Mouse (Mus musculus) limb, embryonic 10.5 days (tissue): ENCODE measurements around the gene Rassf1. TPM values are rescaled to one million over a fixed set of nuclear protein-coding genes. Genes with fewer than 3 reads are reported as not detected.

Experiments
- DNase-seq: peaks from one replicate; pipeline ENCODE4 v3.0.0-alpha.2; 2017; ENCODE audit warnings: low spot score
- H3K27ac ChIP-seq: fragments of 300-500 bp; sonication (generic); 2 replicates; pipeline ENCODE4 v1.5.1; 2016; ENCODE audit warnings: mild to moderate bottlenecking
- H3K27me3 ChIP-seq: fragments of 300-500 bp; sonication (generic); 2 replicates; pipeline ENCODE4 v1.6.1; 2016; ENCODE audit warnings: low read depth, mild to moderate bottlenecking; ENCODE audit not compliant: poor library complexity, severe bottlenecking
- H3K36me3 ChIP-seq: fragments of 300-500 bp; sonication (generic); 2 replicates; pipeline ENCODE4 v1.6.1; 2016; ENCODE audit warnings: mild to moderate bottlenecking, moderate library complexity
- H3K4me1 ChIP-seq: fragments of 300-500 bp; sonication (generic); 2 replicates; pipeline ENCODE4 v1.6.1; 2016
- H3K4me3 ChIP-seq: fragments of 300-500 bp; sonication (generic); 2 replicates; pipeline ENCODE4 v1.5.1; 2016; ENCODE audit warnings: mild to moderate bottlenecking, moderate library complexity
- H3K9me3 ChIP-seq: fragments of 300-500 bp; sonication (generic); replicated peaks from 2 replicates; pipeline ENCODE4 v1.6.1; 2016; ENCODE audit warnings: mild to moderate bottlenecking
- WGBS: fragments of 180-500 bp; shearing (Covaris S2); methylation state at CpG from one replicate; pipeline ENCODE4 v1.1.7; 2016; 5-methylcytosine and 5-hydroxymethylcytosine counted together
- polyA plus RNA-seq: library from polyadenylated mRNA; unstranded; fragments of >200 nt; fragmentation: Nextera tagmentation; extraction: Ambion mirVana; gene quantifications from 2 replicates; pipeline ENCODE4 v1.2.1, GENCODE M21; 2016

The Rassf1 gene
- polyA plus RNA-seq, 1 experiment from 2014 or later, result 57.4 TPM

- Histone ChIP-seq H3K4me3 (peak overlapping the region; percentile 68; the same call in 1 of the 2 replicates), H3K4me1 (peaks cover 53% of the 10 kb centered on the region)
These were observed 8.1 kb upstream of the Rassf1 start for GRCm38 (mm10) chr9:107543299-107543698.

GRCm38 (mm10) chr9:107544196-107544700, 7.1 kb upstream of the Rassf1 start:
- Histone ChIP-seq H3K36me3 (peaks cover 35% of the 10 kb centered on the region), H3K4me1 (peaks cover 53% of the 10 kb centered on the region), H3K27me3 (peaks cover 15% of the 10 kb centered on the region), H3K4me3 (no peak overlapping the region), H3K27ac (no peak overlapping the region), H3K9me3 (no peaks in the 10 kb centered on the region)
- no peak for DNase-seq
- 97% methylated on average over 17 of the region's 17 CpGs for WGBS

More at GRCm38 (mm10) chr9:107543299-107543698, 8.1 kb upstream of the Rassf1 start:
- Histone ChIP-seq H3K9me3 (no peaks in the 10 kb centered on the region), H3K36me3 (peaks cover 44% of the 10 kb centered on the region), H3K27ac (no peak overlapping the region), H3K27me3 (peaks cover 7% of the 10 kb centered on the region)
- DNase-seq, result no peak
- 88% methylated on average over 11 of the region's 11 CpGs for WGBS

- Histone ChIP-seq H3K27me3 (peaks cover 20% of the 10 kb centered on the region), H3K4me1 (peaks cover 58% of the 10 kb centered on the region), H3K9me3 (no peaks in the 10 kb centered on the region), H3K4me3 (no peak overlapping the region), H3K27ac (no peak overlapping the region), H3K36me3 (peaks cover 30% of the 10 kb centered on the region)
- no peak for DNase-seq
- WGBS, result 97% methylated on average over 12 of the region's 12 CpGs
These were observed 6.6 kb upstream of the Rassf1 start for GRCm38 (mm10) chr9:107544729-107545128.

- no peak for DNase-seq
- Histone ChIP-seq H3K4me1 (peaks cover 62% of the 10 kb centered on the region), H3K9me3 (no peaks in the 10 kb centered on the region), H3K27me3 (peaks cover 25% of the 10 kb centered on the region), H3K4me3 (no peak overlapping the region), H3K36me3 (peaks cover 25% of the 10 kb centered on the region), H3K27ac (no peak overlapping the region)
- 89% methylated on average over 10 of the region's 10 CpGs for WGBS
These were observed 6.2 kb upstream of the Rassf1 start for GRCm38 (mm10) chr9:107545199-107545598.

GRCm38 (mm10) chr9:107545602-107546001, 5.8 kb upstream of the Rassf1 start:
- no peak overlapping the region for H3K4me3 ChIP-seq
- peaks cover 24% of the 10 kb centered on the region for H3K36me3 ChIP-seq
- no peak overlapping the region for H3K27ac ChIP-seq
- WGBS, result 6% methylated on average over 3 of the region's 3 CpGs
- DNase-seq, result peak; percentile 87
- H3K4me1 ChIP-seq, result peaks cover 65% of the 10 kb centered on the region
- no peaks in the 10 kb centered on the region for H3K9me3 ChIP-seq
- H3K27me3 ChIP-seq, result peaks cover 29% of the 10 kb centered on the region

GRCm38 (mm10) chr9:107547026-107547425, 4.3 kb upstream of the Rassf1 start, which contains the start of gene Zmynd10:
Gene Zmynd10, plus strand, starts transcription at chr9:107547298.
- peaks cover 24% of the 10 kb centered on the region for H3K36me3 ChIP-seq
- H3K4me3 ChIP-seq, result peak within 1 kb of the TSS; percentile 39
- no peaks in the 10 kb centered on the region for H3K9me3 ChIP-seq
- DNase-seq, result peak; percentile 95
- peaks cover 32% of the 10 kb centered on the region for H3K27me3 ChIP-seq
- 5% methylated on average over 20 of the region's 20 CpGs for WGBS
- peaks cover 69% of the 10 kb centered on the region for H3K4me1 ChIP-seq
- peak within 1 kb of the TSS; percentile 54; the same call in 1 of the 2 replicates for H3K27ac ChIP-seq

GRCm38 (mm10) chr9:107547957-107548356, 3.4 kb upstream of the Rassf1 start:
- 85% methylated on average over 5 of the region's 5 CpGs for WGBS
- peaks cover 71% of the 10 kb centered on the region for H3K4me1 ChIP-seq
- peaks cover 32% of the 10 kb centered on the region for H3K27me3 ChIP-seq
- peaks cover 24% of the 10 kb centered on the region for H3K36me3 ChIP-seq
- no peak overlapping the region for H3K27ac ChIP-seq
- DNase-seq, result no peak
- H3K4me3 ChIP-seq, result no peak overlapping the region
- no peaks in the 10 kb centered on the region for H3K9me3 ChIP-seq

GRCm38 (mm10) chr9:107548820-107549219, 2.5 kb upstream of the Rassf1 start:
- peaks cover 17% of the 10 kb centered on the region for H3K36me3 ChIP-seq
- no peak for DNase-seq
- no peak overlapping the region for H3K27ac ChIP-seq
- WGBS, result 87% methylated on average over 10 of the region's 10 CpGs
- H3K4me1 ChIP-seq, result peaks cover 72% of the 10 kb centered on the region
- peaks cover 32% of the 10 kb centered on the region for H3K27me3 ChIP-seq
- H3K4me3 ChIP-seq, result no peak overlapping the region
- H3K9me3 ChIP-seq, result no peaks in the 10 kb centered on the region

GRCm38 (mm10) chr9:107549297-107550074, 1.9 kb upstream of the Rassf1 start:
- no peak for DNase-seq
- no peaks in the 10 kb centered on the region for H3K9me3 ChIP-seq
- WGBS, result 85% methylated on average over 20 of the region's 20 CpGs
- H3K36me3 ChIP-seq, result peaks cover 10% of the 10 kb centered on the region
- H3K4me1 ChIP-seq, result peaks cover 79% of the 10 kb centered on the region
- H3K27me3 ChIP-seq, result peaks cover 32% of the 10 kb centered on the region
- H3K4me3 ChIP-seq, result no peak overlapping the region
- H3K27ac ChIP-seq, result no peak overlapping the region

- 20% methylated on average over 23 of the region's 23 CpGs for WGBS
- peaks cover 83% of the 10 kb centered on the region for H3K4me1 ChIP-seq
- no peaks in the 10 kb centered on the region for H3K36me3 ChIP-seq
- peaks cover 32% of the 10 kb centered on the region for H3K27me3 ChIP-seq
- no peaks in the 10 kb centered on the region for H3K9me3 ChIP-seq
- peak overlapping the region; percentile 88 for H3K27ac ChIP-seq
- peak overlapping the region; percentile 83 for H3K4me3 ChIP-seq
- DNase-seq, result peak; percentile 42
These were observed 751 bp upstream of the Rassf1 start for GRCm38 (mm10) chr9:107550491-107551116.

- no peak for DNase-seq
- WGBS, result 5% methylated on average over 8 of the region's 8 CpGs
These were observed 568 bp downstream of the Rassf1 start for GRCm38 (mm10) chr9:107551890-107552355.

GRCm38 (mm10) chr9:107552690-107553393, 1.5 kb downstream of the Rassf1 start:
- 82% methylated on average over 5 of the region's 5 CpGs for WGBS
- H3K27me3 ChIP-seq, result peaks cover 29% of the 10 kb centered on the region
- no peak for DNase-seq
- H3K4me3 ChIP-seq, result peak overlapping the region; percentile 83
- peak overlapping the region; percentile 93 for H3K27ac ChIP-seq
- peaks cover 73% of the 10 kb centered on the region for H3K4me1 ChIP-seq
- no peaks in the 10 kb centered on the region for H3K9me3 ChIP-seq
- peaks cover 15% of the 10 kb centered on the region for H3K36me3 ChIP-seq

More at GRCm38 (mm10) chr9:107551890-107552355, 568 bp downstream of the Rassf1 start:
- no peaks in the 10 kb centered on the region for H3K9me3 ChIP-seq
- H3K27ac ChIP-seq, result peak overlapping the region; percentile 88
- peaks cover 6% of the 10 kb centered on the region for H3K36me3 ChIP-seq
- H3K4me3 ChIP-seq, result peak overlapping the region; percentile 83
- peaks cover 83% of the 10 kb centered on the region for H3K4me1 ChIP-seq
- H3K27me3 ChIP-seq, result peaks cover 32% of the 10 kb centered on the region
